Mouse (Mus musculus) mature B cell (primary cell): ENCODE results near the gene Tmem255b.

ENCODE experiments used
- in situ Hi-C: fragments of 300-500 bp; cut with MboI; formaldehyde crosslinking; loops from 2 replicates; pipeline ENCODE4 v1.14.3; 2019

The Tmem255b gene

GRCm38 (mm10) chr8:13446456-13446855, 11.5 kb downstream of the Tmem255b start:
- in situ Hi-C loops, result no loop called here

- in situ Hi-C loops, result no loop called here
Observed at GRCm38 (mm10) chr8:13448145-13448544, 13.2 kb downstream of the Tmem255b start.

GRCm38 (mm10) chr8:13451747-13452277, 16.8 kb downstream of the Tmem255b start:
- in situ Hi-C loops, result no loop called here

- in situ Hi-C loops, result no loop called here
Observed at GRCm38 (mm10) chr8:13454341-13455113, 19.5 kb downstream of the Tmem255b start.

- in situ Hi-C loops, result no loop called here
Observed at GRCm38 (mm10) chr8:13455295-13455694, 20.3 kb downstream of the Tmem255b start.

GRCm38 (mm10) chr8:13459431-13459830, 24.4 kb downstream of the Tmem255b start:
- in situ Hi-C loops, result no loop called here

GRCm38 (mm10) chr8:13461085-13461765, 26.2 kb downstream of the Tmem255b start:
- in situ Hi-C loops, result no loop called here

- in situ Hi-C loops, result no loop called here
Observed at GRCm38 (mm10) chr8:13461843-13462242, 26.9 kb downstream of the Tmem255b start.

GRCm38 (mm10) chr8:13462392-13462791, 27.4 kb downstream of the Tmem255b start:
- in situ Hi-C loops, result no loop called here

GRCm38 (mm10) chr8:13465324-13465723, 30.3 kb downstream of the Tmem255b start:
- in situ Hi-C loops, result no loop called here

- in situ Hi-C loops, result no loop called here
Observed at GRCm38 (mm10) chr8:13466989-13467388, 32.0 kb downstream of the Tmem255b start.

- in situ Hi-C loops, result no loop called here
Observed at GRCm38 (mm10) chr8:13468737-13469136, 33.7 kb downstream of the Tmem255b start.

GRCm38 (mm10) chr8:13471484-13471883, 36.5 kb downstream of the Tmem255b start:
- in situ Hi-C loops, result no loop called here

GRCm38 (mm10) chr8:13472284-13472683, 37.3 kb downstream of the Tmem255b start:
- in situ Hi-C loops, result no loop called here

- in situ Hi-C loops, result no loop called here
Observed at GRCm38 (mm10) chr8:13475892-13476291, 40.9 kb downstream of the Tmem255b start.

GRCm38 (mm10) chr8:13481089-13481554, 46.1 kb downstream of the Tmem255b start:
- in situ Hi-C loops, result no loop called here

- in situ Hi-C loops, result no loop called here
Observed at GRCm38 (mm10) chr8:13481596-13481995, 46.6 kb downstream of the Tmem255b start.

GRCm38 (mm10) chr8:13482101-13482801, 47.3 kb downstream of the Tmem255b start:
- in situ Hi-C loops, result no loop called here

- in situ Hi-C loops, result no loop called here
Observed at GRCm38 (mm10) chr8:13483191-13483590, 48.2 kb downstream of the Tmem255b start.

- in situ Hi-C loops, result no loop called here
Observed at GRCm38 (mm10) chr8:13489351-13489750, 54.4 kb downstream of the Tmem255b start.

- in situ Hi-C loops, result no loop called here
Observed at GRCm38 (mm10) chr8:13489986-13490910, 55.3 kb downstream of the Tmem255b start.
